Mouse (Mus musculus) C2C12 (cell line): ENCODE measurements around the gene Igf1. TPM values are rescaled to one million over a fixed set of nuclear protein-coding genes. Genes with fewer than 3 reads are reported as not detected.

ENCODE experiments used
- H3K27me3 ChIP-seq: one replicate; pipeline ENCODE4 v1.6.1; 2011; ENCODE audit not compliant: control insufficient read depth, insufficient read depth, insufficient read length
- H3K36me3 ChIP-seq: one replicate; pipeline ENCODE4 v1.6.1; 2011; ENCODE audit not compliant: control insufficient read depth, insufficient read depth
- H3K4me3 ChIP-seq: one replicate; pipeline ENCODE4 v1.5.1; 2011; ENCODE audit warnings: mild to moderate bottlenecking, control low read depth; ENCODE audit not compliant: poor library complexity, insufficient read depth, severe bottlenecking
- H3K79me2 ChIP-seq: one replicate; pipeline ENCODE4 v1.6.1; 2011; ENCODE audit not compliant: control insufficient read depth, insufficient read depth
- H3K79me3 ChIP-seq: one replicate; pipeline ENCODE4 v1.6.1; 2011; ENCODE audit warnings: low read depth, control low read depth
- H3ac ChIP-seq: one replicate; pipeline ENCODE3; 2011; ENCODE audit warnings: low read depth; ENCODE audit not compliant: control insufficient read depth, insufficient read length
- CEBPB ChIP-seq: IDR thresholded peaks from one replicate; pipeline ENCODE4 v1.6.1; 2011; ENCODE audit warnings: low read depth, mild to moderate bottlenecking, control low read depth, moderate library complexity
- CTCF ChIP-seq: IDR thresholded peaks from one replicate; pipeline ENCODE4 v1.5.1; 2011; ENCODE audit not compliant: control insufficient read depth, insufficient read depth, insufficient read length
- FOSL1 ChIP-seq: IDR thresholded peaks from one replicate; pipeline ENCODE4 v1.8.0; 2011; ENCODE audit warnings: mild to moderate bottlenecking, low read length; ENCODE audit not compliant: poor library complexity, insufficient read depth, severe bottlenecking
- MAX ChIP-seq: IDR thresholded peaks from one replicate; pipeline ENCODE4 v1.6.1; 2011; ENCODE audit warnings: mild to moderate bottlenecking, control low read depth
- MYOD1 ChIP-seq: IDR thresholded peaks from one replicate; pipeline ENCODE4 v1.6.1; 2011; ENCODE audit warnings: low read depth; ENCODE audit not compliant: control insufficient read depth, insufficient read length
- MYOG ChIP-seq: IDR thresholded peaks from one replicate; pipeline ENCODE4 v1.6.1; 2011; ENCODE audit not compliant: control insufficient read depth, insufficient read length; ENCODE audit errors: extremely low read depth
- USF1 ChIP-seq: IDR thresholded peaks from one replicate; pipeline ENCODE4 v1.6.1; 2011; ENCODE audit warnings: low read depth, mild to moderate bottlenecking, control low read depth, moderate library complexity
- long read RNA-seq, 2 experiments: library from polyadenylated mRNA; unstranded; transcript quantifications; one replicate each; pipeline ENCODE4 v2.0.0; 2019 to 2020
- polyA plus RNA-seq: library from polyadenylated mRNA; unstranded; fragments of >200 nt; fragmentation: generic; extraction: Trizol; gene quantifications from one replicate; pipeline ENCODE4 v1.2.1, GENCODE M21; 2012; ENCODE audit warnings: missing spikeins

Gene Igf1
- 0.05 TPM for polyA plus RNA-seq
- long read RNA-seq, experiment 1, full-length matches to known transcripts, result 3 of 4 reads
- long read RNA-seq, experiment 1, partial matches to known transcripts, result 0 of 4 reads
- long read RNA-seq, experiment 1, other reads (novel, unspliced or antisense), result 1 of 4 reads
- long read RNA-seq, experiment 2, result 0 reads

DNA sequence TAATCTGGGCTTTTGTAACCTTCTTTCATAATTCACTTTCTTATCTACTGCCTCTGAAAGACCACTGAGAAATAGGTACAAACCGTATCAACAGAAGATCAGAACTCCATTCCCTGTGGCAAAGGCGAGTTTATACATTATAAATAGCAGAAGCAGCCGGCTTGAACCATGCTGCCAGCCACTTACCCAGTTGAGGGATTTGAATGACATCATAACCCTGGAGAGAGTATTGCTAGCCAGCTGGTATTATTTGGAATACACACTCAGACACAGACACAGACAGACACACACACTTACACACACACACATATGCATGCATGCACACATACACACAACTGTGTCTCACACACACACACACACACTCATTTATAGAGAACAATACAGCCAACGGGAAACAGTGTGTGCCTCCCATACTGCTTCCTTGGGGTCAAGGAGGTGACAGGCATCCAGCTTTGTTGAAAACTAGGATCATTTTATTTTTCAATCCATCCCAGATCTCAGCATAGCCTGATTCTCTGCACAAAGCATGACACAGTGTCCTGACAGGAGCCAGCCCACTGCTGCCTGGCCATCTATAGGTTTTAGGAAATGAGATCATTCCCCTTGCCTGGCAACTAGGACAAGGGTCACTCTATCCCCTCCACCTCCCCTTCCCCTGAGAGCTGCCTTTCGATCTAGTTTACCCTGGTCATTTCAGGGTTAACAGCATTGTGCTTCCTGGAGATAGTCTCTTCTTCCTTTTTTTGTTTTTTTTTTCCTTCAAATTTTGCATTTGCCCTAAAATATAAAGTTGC is at the start of gene Igf1:
Gene Igf1 (plus strand): TSS at position 253 of the 794 bp plus-strand sequence.
- Histone ChIP-seq H3K79me2 (no peaks in the 10 kb centered on the region), H3K36me3 (no peaks in the 10 kb centered on the region), H3ac (no peak within 1 kb of the TSS), H3K4me3 (no peak within 1 kb of the TSS), H3K79me3 (no peaks in the 10 kb centered on the region), H3K27me3 (no peaks in the 10 kb centered on the region)
- no peak for TF ChIP-seq MYOG

DNA sequence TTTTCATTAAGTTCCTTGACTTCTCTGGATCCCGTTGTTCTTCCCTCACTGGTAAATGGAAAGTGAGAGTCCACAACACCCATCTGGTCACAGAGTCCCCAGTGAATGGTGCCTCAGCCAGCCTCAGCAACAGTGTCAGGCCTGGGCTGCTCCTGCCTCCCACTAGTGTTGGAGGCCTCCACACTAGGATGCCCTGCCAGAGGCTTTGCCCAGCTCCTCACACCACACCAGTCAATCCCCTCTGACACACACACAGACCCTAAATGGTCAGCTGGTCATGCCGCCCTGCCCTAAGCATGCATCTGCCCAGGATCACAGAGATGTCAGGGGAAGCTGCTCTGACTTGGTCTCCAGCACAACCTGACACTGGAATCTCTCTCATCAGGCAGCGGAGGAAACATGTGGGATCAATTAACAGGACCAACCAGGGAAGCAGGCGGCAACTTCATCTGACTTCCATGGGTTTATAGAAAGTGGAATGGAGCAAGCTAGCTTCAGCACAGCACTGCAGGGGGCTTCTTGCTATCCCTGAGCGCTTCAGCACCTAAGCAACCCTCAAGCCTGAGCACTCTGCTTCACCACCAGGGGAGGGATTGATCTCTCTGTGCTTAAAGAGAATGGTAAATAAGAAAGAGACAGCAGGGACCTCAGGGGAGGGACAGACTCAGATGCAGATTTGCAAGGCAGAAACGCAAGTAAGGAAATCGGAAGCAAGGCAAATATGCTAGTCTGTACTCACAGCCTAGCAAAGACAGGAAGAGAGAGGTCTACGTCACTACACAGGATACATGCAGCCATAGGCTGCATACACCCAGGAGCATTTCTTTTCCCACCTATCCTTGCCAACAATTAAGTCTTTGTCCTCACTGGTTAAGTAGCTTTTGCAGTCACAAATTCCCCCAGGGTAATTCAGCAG is 45.6 kb upstream of the Igf1 start:
- H3K4me3 ChIP-seq, result no peak overlapping the region

DNA sequence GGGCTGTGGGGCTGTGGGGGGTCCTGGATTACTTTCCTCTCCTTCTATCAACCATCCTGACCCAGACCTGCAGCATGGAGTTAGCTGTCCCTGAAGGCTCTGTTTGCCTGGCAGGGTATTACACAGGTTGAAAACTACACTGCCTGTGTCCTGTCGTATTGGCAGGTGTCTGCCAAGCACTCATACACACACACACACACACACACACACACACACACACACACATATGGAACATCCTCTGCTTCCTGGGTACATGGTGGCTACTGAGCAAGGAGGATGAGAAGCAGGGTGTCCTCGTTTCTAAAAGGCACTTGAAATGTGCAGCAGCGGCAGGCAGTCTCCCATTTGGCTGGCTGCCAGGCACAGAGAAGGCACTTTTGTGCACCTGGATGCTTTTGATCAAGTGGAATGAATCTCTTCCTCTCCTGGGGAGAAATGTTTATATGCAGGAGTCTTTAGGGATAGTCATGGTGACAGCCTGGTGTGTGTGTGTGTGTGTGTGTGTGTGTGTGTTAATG is 44.9 kb upstream of the Igf1 start:
- Histone ChIP-seq H3K79me2 (no peaks in the 10 kb centered on the region), H3K79me3 (no peaks in the 10 kb centered on the region), H3K4me3 (no peak overlapping the region), H3ac (no peak overlapping the region), H3K36me3 (no peaks in the 10 kb centered on the region), H3K27me3 (no peaks in the 10 kb centered on the region)
- TF ChIP-seq CTCF (no peak), CEBPB (no peak), MYOG (no peak), MAX (no peak), FOSL1 (no peak), USF1 (no peak), MYOD1 (no peak)

More for the DNA sequence above, 45.6 kb upstream of the Igf1 start:
- no peaks in the 10 kb centered on the region for H3K79me3 ChIP-seq
- no peaks in the 10 kb centered on the region for H3K36me3 ChIP-seq
- H3K79me2 ChIP-seq, result no peaks in the 10 kb centered on the region
- no peaks in the 10 kb centered on the region for H3K27me3 ChIP-seq
- H3ac ChIP-seq, result no peak overlapping the region
- TF ChIP-seq CTCF (no peak), USF1 (no peak), FOSL1 (no peak), MYOD1 (no peak), MYOG (no peak), CEBPB (no peak), MAX (no peak)

DNA sequence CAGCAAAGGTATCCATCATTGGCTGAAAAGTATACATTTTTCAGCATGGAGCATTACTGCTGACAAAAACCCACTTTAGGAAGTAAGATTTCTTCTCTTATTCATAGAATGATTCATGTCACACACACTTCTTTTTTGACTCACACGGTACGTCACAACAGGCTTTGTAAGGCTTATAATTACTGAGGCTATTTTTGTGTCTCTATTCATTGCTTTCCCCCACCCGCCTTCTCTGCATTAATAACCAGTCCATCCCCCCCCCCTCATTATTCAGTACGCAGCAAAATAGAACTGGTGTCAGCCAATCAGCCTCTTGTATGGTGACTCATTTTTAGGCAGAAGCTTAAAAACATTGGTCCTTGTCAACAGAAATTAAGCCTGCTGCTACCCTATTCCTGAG is 41.2 kb upstream of the Igf1 start:
- Histone ChIP-seq H3ac (no peak overlapping the region), H3K36me3 (no peaks in the 10 kb centered on the region), H3K79me3 (no peaks in the 10 kb centered on the region), H3K4me3 (no peak overlapping the region), H3K79me2 (no peaks in the 10 kb centered on the region), H3K27me3 (no peaks in the 10 kb centered on the region)
- TF ChIP-seq MAX (no peak), MYOG (no peak), USF1 (no peak), CEBPB (no peak), FOSL1 (no peak), CTCF (no peak), MYOD1 (no peak)

DNA sequence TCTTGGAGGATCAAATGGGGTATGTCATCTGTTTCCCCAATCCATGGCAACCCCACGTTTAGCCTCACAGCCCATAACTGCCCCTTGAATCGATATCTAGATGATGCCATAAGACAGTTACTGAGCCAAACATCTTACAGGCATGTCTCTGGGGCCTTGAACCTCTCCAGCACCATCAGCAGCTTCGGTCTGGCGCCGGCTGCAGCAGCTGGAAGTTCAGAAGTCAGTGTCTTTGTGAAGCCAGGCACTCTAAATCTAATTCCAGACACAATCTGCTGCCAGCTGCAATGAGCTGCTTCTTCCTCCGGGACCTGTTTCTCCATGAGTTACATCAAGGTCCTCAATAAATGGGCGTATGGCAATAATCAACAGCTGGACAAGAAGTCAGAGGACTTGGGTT is 40.3 kb upstream of the Igf1 start:
- Histone ChIP-seq H3K36me3 (no peaks in the 10 kb centered on the region), H3K79me2 (no peaks in the 10 kb centered on the region), H3K79me3 (no peaks in the 10 kb centered on the region), H3ac (no peak overlapping the region), H3K27me3 (no peaks in the 10 kb centered on the region), H3K4me3 (no peak overlapping the region)
- no peak for TF ChIP-seq MYOD1
- TF ChIP-seq CTCF, result no peak
- TF ChIP-seq USF1, result no peak
- TF ChIP-seq MAX, result no peak
- no peak for TF ChIP-seq FOSL1

DNA sequence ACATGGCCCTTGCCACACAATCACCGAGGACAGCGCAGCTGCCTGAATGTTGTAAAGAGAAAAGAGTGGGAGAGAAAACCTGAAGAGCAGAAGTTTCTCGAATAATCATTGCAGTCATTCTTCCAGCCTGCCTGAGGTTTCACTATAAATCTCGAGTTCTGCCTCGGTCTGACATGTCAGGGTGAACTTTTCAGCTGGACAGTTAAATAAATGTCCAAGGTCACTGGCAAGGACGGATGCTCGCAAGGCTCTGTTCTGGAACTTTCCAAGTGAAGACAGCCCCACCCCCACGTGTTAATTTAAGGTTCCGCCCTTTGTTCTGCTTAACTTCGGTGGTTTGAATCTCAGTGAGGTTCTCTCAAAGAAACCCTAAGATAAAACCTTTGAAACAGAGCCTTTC is 36.2 kb upstream of the Igf1 start:
- TF ChIP-seq MYOG (no peak), MAX (no peak), CEBPB (no peak), USF1 (no peak), CTCF (no peak), MYOD1 (no peak), FOSL1 (no peak)
- Histone ChIP-seq H3K27me3 (no peaks in the 10 kb centered on the region), H3K36me3 (no peaks in the 10 kb centered on the region), H3K79me3 (no peaks in the 10 kb centered on the region), H3K79me2 (no peaks in the 10 kb centered on the region), H3K4me3 (no peak overlapping the region), H3ac (no peak overlapping the region)
